Mouse (Mus musculus): Measurements from ENCODE around the gene Atcay.
"Not testable (repeated sequence)": the region's sequence is repeated elsewhere in the genome, so short reads cannot be mapped to it uniquely, and the experiment has no call there.

DNA sequence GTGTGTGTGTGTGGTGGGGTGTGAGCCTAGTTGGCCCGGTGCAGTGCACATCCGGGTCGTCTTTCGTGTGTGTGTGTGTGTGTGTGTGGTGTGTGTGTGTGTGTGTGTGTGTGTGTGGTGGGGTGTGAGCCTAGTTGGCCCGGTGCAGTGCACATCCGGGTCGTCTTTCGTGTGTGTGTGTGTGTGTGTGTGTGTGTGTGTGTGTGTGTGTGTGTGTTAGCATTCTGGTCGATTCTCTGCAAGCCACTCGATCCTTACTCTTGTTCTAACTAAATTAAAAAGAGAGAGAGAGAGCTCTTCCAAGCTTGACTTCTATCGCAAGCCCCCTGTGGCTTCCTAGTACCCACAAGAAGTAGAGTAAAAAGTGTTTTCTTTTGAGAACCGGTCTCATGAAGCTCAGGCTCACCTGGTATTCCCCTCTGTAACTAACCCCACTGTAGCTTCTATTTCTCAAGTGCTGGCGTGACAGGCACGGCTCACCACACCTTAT lies 61.2 kb downstream of the Atcay start:
- not testable (repeated sequence) for TF ChIP-seq GATA1 (IDR thresholded peaks at IDR 0.05; ENCODE audit: borderline replicate concordance, low read length); FLI1 (IDR thresholded peaks at IDR 0.05; ENCODE audit: low read length)
